Mouse (Mus musculus): Measurements from ENCODE around the gene Gm45844. TPM values are rescaled to one million over a fixed set of nuclear protein-coding genes. Genes with fewer than 3 reads are reported as not detected.
"Not testable (repeated sequence)": the region's sequence is repeated elsewhere in the genome, so short reads cannot be mapped to it uniquely, and the experiment has no call there.

The Gm45844 gene
- polyA plus RNA-seq (2017; shearing (Covaris generic)), result 1 to 10 TPM in 1 of 2 experiments, under 1 TPM in 1; 0.72 to 1.6 TPM

DNA sequence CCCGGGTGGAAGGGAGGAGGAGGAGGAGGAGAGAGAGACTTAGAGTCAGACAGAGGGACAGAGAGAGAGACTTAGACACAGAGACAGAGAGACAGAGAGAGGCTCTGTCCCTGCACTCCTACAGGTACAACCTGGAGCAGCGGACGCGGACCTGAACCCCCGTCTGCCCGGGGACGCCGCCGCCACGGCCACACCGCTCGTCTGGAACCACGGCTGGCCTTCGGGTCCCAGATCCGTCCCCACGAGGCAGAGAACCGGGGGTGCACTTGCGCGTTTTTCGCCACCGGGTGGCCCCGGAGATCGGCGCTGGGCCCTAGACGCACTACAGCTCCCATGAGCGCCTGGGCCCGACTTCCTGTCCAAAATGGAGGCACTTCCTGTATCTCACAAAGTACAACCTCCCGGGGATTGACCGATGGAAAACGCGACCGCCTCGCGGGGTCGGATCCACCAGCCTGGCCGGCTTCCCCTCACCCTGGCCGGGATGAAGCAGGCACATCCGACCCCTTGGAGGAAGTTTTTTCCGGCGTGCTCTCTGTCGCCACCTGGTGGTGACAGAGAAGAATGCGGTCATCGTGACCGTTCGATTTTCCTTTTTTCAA lies at the start of gene Gm45844:
Gene Gm45844, minus strand, starts transcription at position 324 of the 602 bp plus-strand sequence.
- ATAC-seq, result peak; percentile 100

DNA sequence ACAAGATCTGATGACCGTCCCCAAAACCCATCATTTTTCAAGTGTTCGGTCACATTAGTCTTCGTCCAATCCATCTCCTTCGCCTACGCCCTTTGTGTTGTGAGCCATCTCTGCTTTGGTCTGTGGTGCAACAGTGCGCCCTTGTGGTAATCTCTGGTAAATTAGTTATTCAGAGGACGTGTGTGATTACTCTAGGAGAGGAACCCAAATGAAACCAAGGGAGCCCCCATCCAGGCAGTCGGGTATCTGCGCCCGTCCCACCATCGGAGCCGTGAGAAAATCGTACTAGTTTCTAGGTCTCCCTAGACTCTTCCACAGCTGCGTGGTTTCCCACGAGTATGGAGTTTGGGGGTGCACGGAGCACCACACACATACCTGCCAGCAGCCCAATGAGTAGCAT lies 17.5 kb upstream of the Gm45844 start:
- ATAC-seq, result no peak

DNA sequence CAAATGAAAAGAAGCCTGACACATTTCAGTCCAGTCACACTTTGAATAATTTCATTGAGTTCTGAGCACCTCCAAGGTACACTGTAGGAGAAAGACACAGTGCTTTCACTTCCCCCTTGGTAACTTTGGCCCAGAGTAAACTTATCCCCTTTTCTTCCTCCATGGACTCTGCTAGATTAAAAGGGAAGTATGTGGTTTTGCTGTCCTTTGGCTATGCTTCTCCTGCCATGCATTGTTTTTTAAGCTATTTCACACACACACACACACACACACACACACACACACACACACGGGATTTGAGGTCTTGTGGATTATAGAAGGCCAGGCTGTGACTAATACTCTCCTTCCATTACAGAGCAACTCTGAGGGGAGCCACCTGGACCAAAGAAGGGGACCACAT lies 3.3 kb upstream of the Gm45844 start:
- ATAC-seq, result no peak

DNA sequence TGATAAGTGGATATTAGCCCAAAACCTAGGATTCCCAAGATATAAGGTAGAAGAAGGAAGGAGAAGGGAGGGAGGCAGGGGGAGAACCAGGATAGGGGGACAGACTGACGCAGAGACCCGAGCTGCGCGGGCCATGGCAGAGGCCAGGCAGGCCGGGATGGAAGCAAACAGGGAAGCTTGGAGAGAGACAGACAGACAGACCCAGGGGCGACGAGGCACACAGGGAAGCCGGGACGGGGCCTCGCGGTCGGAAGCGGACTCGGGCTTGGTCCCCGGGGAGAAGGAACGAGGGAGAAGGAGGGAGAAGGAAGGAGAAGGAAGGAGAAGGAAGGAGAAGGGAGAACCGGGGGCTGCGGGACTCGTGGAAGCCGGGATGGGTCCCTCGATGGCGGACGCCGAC lies 533 bp downstream of the Gm45844 start:
- peak; percentile 0 for ATAC-seq

DNA sequence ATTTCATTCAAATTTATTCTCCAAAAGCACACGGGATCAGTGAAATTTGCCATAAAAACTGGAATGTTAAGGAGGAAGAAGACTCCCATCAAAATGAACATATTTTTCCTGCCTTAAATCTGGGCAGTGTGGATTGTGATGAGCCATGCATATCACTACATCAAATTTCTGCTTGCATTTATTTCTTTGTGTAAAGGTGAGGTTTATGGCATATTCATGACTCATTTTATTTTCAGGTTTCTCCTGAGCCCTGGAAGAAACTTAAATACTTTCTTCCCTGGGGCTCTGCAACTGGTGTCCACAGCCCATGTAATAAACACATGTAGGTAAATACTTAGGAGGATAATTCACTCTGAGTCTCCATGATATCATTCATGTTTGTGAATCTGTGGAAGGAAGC lies 30.9 kb downstream of the Gm45844 start, which contains the start of gene Vmn2r29:
Gene Vmn2r29, minus strand, starts transcription at position 101 of the 400 bp plus-strand sequence.
- ATAC-seq, result not testable (repeated sequence)

DNA sequence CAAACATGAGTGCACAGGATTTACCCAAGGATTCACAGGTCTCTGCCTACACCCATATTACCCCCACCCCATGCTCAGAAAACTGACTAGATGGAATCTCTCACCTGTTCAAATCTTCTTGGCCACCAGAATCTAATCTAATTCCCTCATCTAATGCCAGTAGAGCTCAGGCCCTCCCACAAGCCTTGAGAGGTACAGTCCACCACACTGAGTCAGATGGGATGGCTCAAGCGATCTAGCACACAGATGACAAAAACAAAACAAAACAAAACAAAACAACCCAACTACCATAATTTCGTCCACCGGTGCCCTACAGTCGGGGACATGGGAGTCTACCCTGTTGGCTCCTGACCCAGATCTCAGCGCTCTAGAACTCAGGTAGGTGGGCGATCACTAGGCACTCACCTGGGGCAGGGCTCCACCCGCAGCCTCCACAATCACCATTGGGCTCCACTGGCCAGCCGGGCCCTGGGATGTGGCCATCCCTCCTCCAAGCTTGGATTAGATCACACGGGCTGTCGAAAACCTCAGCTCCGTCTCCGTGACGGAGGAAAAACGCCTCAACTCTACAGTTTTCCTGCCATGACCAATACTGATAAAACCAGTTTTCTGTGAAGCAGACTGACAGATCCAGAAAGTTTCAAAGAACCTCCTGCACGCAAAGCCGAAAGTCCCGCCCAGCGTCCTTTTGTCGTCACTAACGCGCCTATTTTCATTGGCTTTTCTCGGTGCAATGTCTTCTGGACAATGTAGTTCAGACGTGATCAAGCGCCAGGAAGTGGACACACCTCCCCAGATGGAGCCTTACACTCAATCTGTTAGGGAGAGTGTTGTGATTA lies 68.6 kb downstream of the Gm45844 start, which contains the start of gene Zfp772:
Gene Zfp772, minus strand, starts transcription at position 686 of the 839 bp plus-strand sequence.
- ATAC-seq, result not testable (repeated sequence)

DNA sequence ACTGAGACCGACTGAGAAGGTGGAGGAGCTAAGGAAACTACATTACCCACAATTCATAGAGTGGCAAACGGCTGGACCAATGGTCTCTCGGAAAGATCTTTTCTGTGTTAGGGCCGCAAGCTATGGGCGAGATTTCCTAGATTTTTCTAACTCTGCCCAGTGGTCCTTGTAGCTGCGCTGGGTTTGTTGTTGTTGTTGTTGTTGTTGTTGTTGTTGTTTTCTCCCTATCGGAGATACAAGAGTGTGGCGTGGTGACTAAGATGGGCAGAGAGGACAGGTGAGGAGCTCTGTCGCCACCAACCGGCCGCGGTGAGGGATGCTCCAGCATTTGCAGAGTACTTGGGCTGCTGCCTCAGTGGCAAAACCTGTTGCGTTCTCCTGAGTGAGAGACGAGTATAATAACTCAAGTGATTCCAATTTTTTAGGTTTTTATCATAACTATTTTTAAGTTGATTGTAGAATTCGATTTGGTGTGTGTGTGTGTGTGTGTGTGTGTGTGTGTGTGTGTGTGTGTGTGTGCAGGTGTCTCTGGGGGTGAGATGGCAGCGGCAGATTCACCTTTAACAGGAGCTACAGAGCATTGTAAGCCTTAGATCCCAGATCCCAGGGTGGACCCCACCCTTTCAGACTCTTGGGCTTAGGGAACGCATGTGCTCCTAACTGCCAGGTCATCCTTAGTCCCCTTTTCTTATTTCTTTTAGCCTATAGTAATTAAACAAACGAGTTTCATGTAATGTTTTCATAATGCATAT lies 89.7 kb downstream of the Gm45844 start:
- peak; percentile 98 for ATAC-seq

DNA sequence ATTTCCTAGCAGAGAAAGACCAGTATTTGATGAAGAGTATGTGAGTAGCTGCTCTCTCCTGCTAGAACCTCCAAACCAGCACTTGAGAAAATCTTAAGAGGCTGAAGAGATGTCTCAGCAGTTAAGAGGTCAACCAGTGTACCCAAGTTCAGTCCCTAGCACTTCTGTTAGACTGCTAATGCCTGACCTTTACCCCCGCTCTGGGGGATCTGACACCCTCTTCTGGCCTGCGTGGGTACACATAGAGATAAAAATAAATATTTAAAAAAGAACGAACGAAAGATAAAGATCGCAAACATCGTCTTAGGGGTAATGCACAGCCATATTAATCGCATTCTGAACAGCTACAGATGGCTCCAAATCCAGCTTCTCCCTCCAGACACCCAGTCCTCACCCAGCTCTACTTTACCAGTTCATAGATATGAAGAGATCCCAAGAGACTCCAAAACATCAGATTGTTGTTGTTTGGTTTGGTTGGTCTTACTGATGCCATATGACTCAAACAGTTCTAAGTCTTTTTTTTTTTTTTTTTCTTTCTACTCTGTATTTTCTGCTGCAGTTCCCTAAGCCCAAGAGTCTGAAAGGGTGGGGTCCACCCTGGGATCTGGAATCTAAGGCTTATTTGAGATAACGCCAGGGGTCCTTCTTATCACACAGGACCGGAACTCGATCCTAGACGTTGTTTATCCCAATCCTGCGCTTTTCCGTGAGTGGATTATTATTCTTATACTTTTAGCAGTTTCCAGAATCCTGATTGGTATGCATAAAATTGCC lies 90.5 kb downstream of the Gm45844 start:
- peak; percentile 2 for ATAC-seq

DNA sequence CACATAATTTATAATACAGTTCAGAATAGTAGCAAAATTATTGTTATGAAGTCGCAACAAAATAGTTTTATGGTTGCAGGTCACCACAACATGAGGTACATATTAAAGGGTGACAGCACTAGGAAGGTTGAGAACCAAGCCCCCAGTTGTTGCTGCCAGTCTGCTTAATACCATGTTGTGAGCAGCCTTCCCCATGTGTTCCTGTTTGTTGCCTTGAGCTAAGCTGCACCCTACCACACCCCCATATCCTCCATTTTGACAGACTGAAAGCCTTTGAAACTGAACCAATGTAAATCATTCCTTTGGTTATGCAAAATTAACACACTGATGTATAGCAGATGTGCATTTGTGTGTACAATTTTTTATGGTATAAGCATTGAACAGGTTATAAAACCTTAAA lies 92.2 kb downstream of the Gm45844 start:
- ATAC-seq, result no peak

DNA sequence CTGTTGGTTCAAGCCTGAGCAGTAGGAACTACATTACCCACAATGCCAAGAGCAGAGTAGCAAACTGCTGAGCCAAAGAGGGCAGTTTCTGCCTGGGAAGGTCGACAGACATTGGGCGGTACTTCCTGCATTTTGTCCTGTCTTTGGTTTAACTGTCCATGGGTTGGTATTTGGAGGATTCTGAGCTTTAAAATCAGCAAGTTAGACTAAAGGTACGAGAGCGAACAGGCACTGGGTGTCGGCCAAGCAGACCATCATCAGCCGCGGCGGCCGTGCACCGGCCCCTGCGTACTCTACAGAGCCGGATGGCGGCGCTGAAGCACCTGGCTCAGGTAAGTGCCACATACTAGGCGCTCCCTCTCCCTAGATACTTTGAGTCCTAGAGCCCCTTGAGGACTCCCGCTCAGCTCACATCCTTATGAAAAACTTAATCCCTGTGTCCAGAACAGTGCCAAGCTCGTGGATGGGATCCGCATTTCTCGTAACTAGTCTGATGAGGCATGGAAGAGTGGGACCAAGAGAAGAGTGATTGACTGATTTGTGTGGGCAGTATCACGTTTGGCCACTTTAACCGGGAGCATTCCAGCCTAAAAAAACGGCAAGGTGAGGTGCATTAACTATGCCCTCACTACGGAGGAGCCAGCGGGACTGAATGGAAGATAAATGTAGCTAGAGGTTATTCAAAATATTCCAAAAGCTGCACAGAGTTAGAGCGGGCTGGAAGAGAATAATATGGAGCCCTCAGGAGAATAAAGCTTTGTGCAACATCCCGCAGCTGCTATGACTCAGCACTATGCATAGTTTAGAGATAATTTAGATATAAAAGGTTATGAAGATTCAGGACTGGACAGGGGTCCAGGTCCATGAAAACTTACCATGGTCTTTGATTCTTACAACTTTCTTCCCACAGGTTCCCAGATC lies 106.6 kb downstream of the Gm45844 start, which contains the start of gene Zfp418:
Gene Zfp418, plus strand, starts transcription at position 104 of the 921 bp plus-strand sequence.
- ATAC-seq, result peak; percentile 99

Other genes with a start within 250 kb of the Gm45844 start
- gene Zfp954, start 156.8 kb downstream of the Gm45844 start, polyA plus RNA-seq (2017; shearing (Covaris generic)), result 10 to 100 TPM; 29.7 to 31.6 TPM
- gene Zfp773, start 141.5 kb downstream of the Gm45844 start, polyA plus RNA-seq (2017; shearing (Covaris generic)), result 10 to 100 TPM; 15.1 to 17.6 TPM
- gene Zfp418, start 107.0 kb downstream of the Gm45844 start, polyA plus RNA-seq (2017; shearing (Covaris generic)), result 1 to 10 TPM; 3.1 to 3.5 TPM
- 1 to 10 TPM; 3.6 to 5.4 TPM for gene Zfp772, start 68.3 kb downstream of the Gm45844 start, polyA plus RNA-seq (2017; shearing (Covaris generic))
- gene Vmn2r29, start 31.0 kb downstream of the Gm45844 start, polyA plus RNA-seq (2017; shearing (Covaris generic)), result 1 to 10 TPM in 1 of 2 experiments, not detected in 1; 1.5 TPM
- gene Clcn4, start 22.6 kb upstream of the Gm45844 start, polyA plus RNA-seq (2017; shearing (Covaris generic)), result 10 to 100 TPM; 65.0 to 87.8 TPM
- gene Vmn2r30, start 59.3 kb upstream of the Gm45844 start, polyA plus RNA-seq (2017; shearing (Covaris generic)), result not detected
- not detected for gene Gm45783, start 96.3 kb upstream of the Gm45844 start, polyA plus RNA-seq (2017; shearing (Covaris generic))
- gene Vmn2r31, start 121.4 kb upstream of the Gm45844 start, polyA plus RNA-seq (2017; shearing (Covaris generic)), result under 1 TPM in 1 of 2 experiments, not detected in 1; 0.12 TPM
- gene Vmn2r32, start 201.7 kb upstream of the Gm45844 start, polyA plus RNA-seq (2017; shearing (Covaris generic)), result not detected

All from CD4-positive, CD25-positive, alpha-beta regulatory T cell, adult 4 months (primary cell).